10 mouse cellular contexts compared by ENCODE assay signal in genomic region chr6:86028150-86028549, GRCm38 (mm10). TPM values are rescaled to one million over a fixed set of nuclear protein-coding genes. Genes with fewer than 3 reads are reported as not detected.
DNase-seq lines count a peak whose midpoint lies in the region; ATAC-seq and TF ChIP-seq lines count a peak whose summit lies in the region.
"Had no signal": no experiment of that assay in that cellular context is flagged by ENCODE, and none has a peak within 500 bp of the region (broad histone marks: within the 10 kb centered on the region; RNA-seq: fewer than 3 reads in every experiment).

No protein-coding gene starts in this region.

- no peak for TF ChIP-seq CTCF in E14TG2a.4 (conservative IDR thresholded peaks at IDR 0.05; ENCODE audit: low read length)
- no peak for TF ChIP-seq CTCF in thymus, adult 2 months (IDR thresholded peaks at IDR 0.05; ENCODE audit: borderline replicate concordance, control insufficient read depth, extremely low read depth, insufficient read depth, low read length, poor library complexity)

- peaks cover 6% of the 10 kb centered on the region; the same call in 1 of the 2 replicates for H3K4me1 ChIP-seq in heart, embryonic 11.5 days (ENCODE audit: control insufficient read depth, insufficient read depth, low read length)
- H3K4me1 ChIP-seq in E14TG2a.4 (replicated peaks; ENCODE audit: low read depth, low read length), result no peaks in the 10 kb centered on the region; the same call in 1 of the 2 replicates
- peaks cover 35% of the 10 kb centered on the region for H3K4me1 ChIP-seq in hindbrain, embryonic 10.5 days (replicated peaks)
- H3K4me1 ChIP-seq in liver, embryonic 16.5 days (ENCODE audit: control insufficient read depth, low read depth, low read length), result no peaks in the 10 kb centered on the region
- H3K4me1 ChIP-seq in thymus, adult 2 months (replicated peaks; ENCODE audit: control insufficient read depth, insufficient read depth, low read length), result no peaks in the 10 kb centered on the region

- H3K9me3 ChIP-seq in heart, embryonic 11.5 days (replicated peaks; ENCODE audit: control insufficient read depth, low read length), result no peaks in the 10 kb centered on the region
- H3K9me3 ChIP-seq in E14TG2a.4 (ENCODE audit: low read length), result peaks cover 6% of the 10 kb centered on the region; the same call in 1 of the 2 replicates
- no peaks in the 10 kb centered on the region for H3K9me3 ChIP-seq in hindbrain, embryonic 10.5 days
- H3K9me3 ChIP-seq in liver, embryonic 16.5 days (replicated peaks; ENCODE audit: control insufficient read depth, low read length), result no peaks in the 10 kb centered on the region

- WGBS in heart, embryonic 11.5 days (ENCODE audit: insufficient replicate concordance), result 58% methylated on average over 2 of the region's 2 CpGs
- 61% methylated on average over 2 of the region's 2 CpGs for WGBS in hindbrain, embryonic 10.5 days
- 60% methylated on average over 2 of the region's 2 CpGs for WGBS in liver, embryonic 16.5 days (ENCODE audit: insufficient replicate concordance)
- 82% methylated on average over 2 of the region's 2 CpGs for WGBS in thymus, adult 2 months

- H3K4me3 ChIP-seq in heart, embryonic 11.5 days (ENCODE audit: low read depth, low read length), result peak overlapping the region; percentile 59; the same call in 1 of the 2 replicates
- peak overlapping the region; percentile 80 for H3K4me3 ChIP-seq in E14TG2a.4 (replicated peaks; ENCODE audit: low read length)
- H3K4me3 ChIP-seq in hindbrain, embryonic 10.5 days, result peak overlapping the region; percentile 65
- H3K4me3 ChIP-seq in liver, embryonic 16.5 days (ENCODE audit: low read depth, low read length), result 0 out of 2 replicates have a peak overlapping the region, but pooled peaks have one; percentile 4
- H3K4me3 ChIP-seq in thymus, adult 2 months (ENCODE audit: control insufficient read depth, insufficient read depth, low read length), result no peak overlapping the region

- no peak for DNase-seq in heart, adult 9 months (ENCODE audit: low spot score in 2 of 2)
- DNase-seq in hindbrain, embryonic 10.5 days (ENCODE audit: low spot score), result no peak
- no peak for DNase-seq in thymus, adult 2 months
- DNase-seq in adrenal gland, adult 2 months, result no peak
- DNase-seq in thymus, postnatal 4 days, result no peak
- DNase-seq: gastrocnemius, postnatal 25 days; lung, postnatal 10 days had no signal

- no peak overlapping the region for H3K27ac ChIP-seq in heart, embryonic 11.5 days (ENCODE audit: low read depth, low read length)
- H3K27ac ChIP-seq in hindbrain, embryonic 10.5 days, result peak overlapping the region; percentile 93
- H3K27ac ChIP-seq in liver, embryonic 16.5 days (ENCODE audit: low read length), result no peak overlapping the region
- H3K27ac ChIP-seq in thymus, adult 2 months (ENCODE audit: control insufficient read depth, insufficient read depth, low read length), result no peak overlapping the region

- peaks cover 32% of the 10 kb centered on the region for H3K27me3 ChIP-seq in heart, embryonic 11.5 days (ENCODE audit: control insufficient read depth, insufficient read depth, low read length)
- peaks cover 67% of the 10 kb centered on the region for H3K27me3 ChIP-seq in E14TG2a.4 (ENCODE audit: insufficient read depth, low read length)
- peaks cover 45% of the 10 kb centered on the region for H3K27me3 ChIP-seq in hindbrain, embryonic 10.5 days (ENCODE audit: insufficient read depth, poor library complexity, severe bottlenecking)
- H3K27me3 ChIP-seq in liver, embryonic 16.5 days (ENCODE audit: control insufficient read depth, insufficient read depth, low read depth, low read length), result peaks cover 48% of the 10 kb centered on the region
- H3K27me3 ChIP-seq in thymus, adult 2 months (ENCODE audit: control insufficient read depth, insufficient read depth, low read length), result peaks cover 3% of the 10 kb centered on the region; the same call in 1 of the 2 replicates

- H3K9ac ChIP-seq in heart, embryonic 11.5 days (ENCODE audit: low read depth, low read length), result no peak overlapping the region; the same call in 1 of the 2 replicates
- H3K9ac ChIP-seq in liver, embryonic 16.5 days (ENCODE audit: low read depth, low read length), result no peak overlapping the region

- no peaks in the 10 kb centered on the region for H3K36me3 ChIP-seq in heart, embryonic 11.5 days (ENCODE audit: control insufficient read depth, insufficient read depth, low read length)
- no peaks in the 10 kb centered on the region for H3K36me3 ChIP-seq in E14TG2a.4 (ENCODE audit: insufficient read depth, low read length)
- H3K36me3 ChIP-seq in hindbrain, embryonic 10.5 days, result no peaks in the 10 kb centered on the region
- no peaks in the 10 kb centered on the region for H3K36me3 ChIP-seq in liver, embryonic 16.5 days (ENCODE audit: control insufficient read depth, insufficient read depth)
- H3K36me3 ChIP-seq in thymus, adult 2 months (ENCODE audit: control insufficient read depth, insufficient read depth, low read length), result no peaks in the 10 kb centered on the region

- peak overlapping the region; percentile 98 for H3K4me2 ChIP-seq in heart, embryonic 11.5 days
- no peak overlapping the region for H3K4me2 ChIP-seq in liver, embryonic 16.5 days (ENCODE audit: low read depth, low read length)

- TF ChIP-seq POLR2A in thymus, adult 2 months (IDR thresholded peaks at IDR 0.05; ENCODE audit: control insufficient read depth, extremely low read depth, insufficient read depth, low read length, poor library complexity), result no peak

- ATAC-seq in heart, embryonic 11.5 days (replicated peaks; ENCODE audit: insufficient number of reproducible peaks, low FRiP score, low TSS enrichment), result no peak
- ATAC-seq in liver, embryonic 16.5 days (ENCODE audit: low read depth), result no peak

RNA-seq across cellular contexts. Expression of gene Add2, which starts 0.3 kb away (rescaled TPM):
- polyA plus RNA-seq in heart, embryonic 11.5 days (2014; fragmentation: Nextera tagmentation; extraction: Ambion mirVana), result 11.9 and 16.4 TPM in 2 replicates
- polyA plus RNA-seq in hindbrain, embryonic 10.5 days (2016; fragmentation: Nextera tagmentation; extraction: Ambion mirVana), result 43.6 and 84.1 TPM in 2 replicates
- 87.9 and 93.6 TPM in 2 replicates for polyA plus RNA-seq in liver, embryonic 16.5 days (2015; fragmentation: Nextera tagmentation; extraction: Ambion mirVana)
- polyA plus RNA-seq in thymus, adult 2 months (2012; rRNA removed), result 0.08 and 0.31 TPM in 2 replicates
- 1 to 10 TPM in 1 of 2 experiments, under 1 TPM in 1; 0.78 to 1.6 TPM for total RNA-seq in adrenal gland, adult 2 months (2021)
- polyA plus RNA-seq in adrenal gland, adult 2 months (2012; rRNA removed), result 1.7 and 1.9 TPM in 2 replicates

RNA-seq across cellular contexts. Expression of gene Figla, which starts 12.2 kb away (rescaled TPM):
- not detected in 2 replicates for polyA plus RNA-seq in heart, embryonic 11.5 days (2014; fragmentation: Nextera tagmentation; extraction: Ambion mirVana)
- not detected in 2 replicates for polyA plus RNA-seq in hindbrain, embryonic 10.5 days (2016; fragmentation: Nextera tagmentation; extraction: Ambion mirVana)
- not detected in 2 replicates for polyA plus RNA-seq in liver, embryonic 16.5 days (2015; fragmentation: Nextera tagmentation; extraction: Ambion mirVana)
- polyA plus RNA-seq in thymus, adult 2 months (2012; rRNA removed), result not detected in 2 replicates
- not detected for total RNA-seq in adrenal gland, adult 2 months (2021)
- not detected in 2 replicates for polyA plus RNA-seq in adrenal gland, adult 2 months (2012; rRNA removed)
- total RNA-seq: gastrocnemius, postnatal 25 days had no signal
